Mouse (Mus musculus): ENCODE measurements around the gene Gm21954.

Gene Gm21954

GRCm38 (mm10) chr3:55462904-55463668, 8.9 kb downstream of the Gm21954 start:
- DNase-seq (ENCODE audit: extremely low spot score) = no peak

GRCm38 (mm10) chr3:55461685-55462655, 10.0 kb downstream of the Gm21954 start:
- DNase-seq (ENCODE audit: extremely low spot score) = peak; percentile 63

GRCm38 (mm10) chr3:55461092-55461491, 10.9 kb downstream of the Gm21954 start:
- no peak for DNase-seq (ENCODE audit: extremely low spot score)

GRCm38 (mm10) chr3:55452464-55452863, 19.5 kb downstream of the Gm21954 start:
- no peak for DNase-seq (ENCODE audit: extremely low spot score)

- no peak for DNase-seq (ENCODE audit: extremely low spot score)
Observed at GRCm38 (mm10) chr3:55451877-55452276, 20.1 kb downstream of the Gm21954 start.

GRCm38 (mm10) chr3:55451035-55451434, 21.0 kb downstream of the Gm21954 start:
- no peak for DNase-seq (ENCODE audit: extremely low spot score)

GRCm38 (mm10) chr3:55449148-55449547, 22.9 kb downstream of the Gm21954 start:
- no peak for DNase-seq (ENCODE audit: extremely low spot score)

GRCm38 (mm10) chr3:55447486-55448460, 24.2 kb downstream of the Gm21954 start:
- no peak for DNase-seq (ENCODE audit: extremely low spot score)

- no peak for DNase-seq (ENCODE audit: extremely low spot score)
Observed at GRCm38 (mm10) chr3:55446681-55447080, 25.3 kb downstream of the Gm21954 start.

- DNase-seq (ENCODE audit: extremely low spot score) = no peak
Observed at GRCm38 (mm10) chr3:55443725-55444124, 28.3 kb downstream of the Gm21954 start.

- no peak for DNase-seq (ENCODE audit: extremely low spot score)
Observed at GRCm38 (mm10) chr3:55443271-55443670, 28.7 kb downstream of the Gm21954 start.

- no peak for DNase-seq (ENCODE audit: extremely low spot score)
Observed at GRCm38 (mm10) chr3:55442012-55442645, 29.9 kb downstream of the Gm21954 start.

GRCm38 (mm10) chr3:55440342-55440741, 31.7 kb downstream of the Gm21954 start:
- no peak for DNase-seq (ENCODE audit: extremely low spot score)

- DNase-seq (ENCODE audit: extremely low spot score) = no peak
Observed at GRCm38 (mm10) chr3:55438824-55439446, 33.1 kb downstream of the Gm21954 start.

- DNase-seq (ENCODE audit: extremely low spot score) = no peak
Observed at GRCm38 (mm10) chr3:55434276-55434675, 37.7 kb downstream of the Gm21954 start.

- no peak for DNase-seq (ENCODE audit: extremely low spot score)
Observed at GRCm38 (mm10) chr3:55431223-55431622, 40.8 kb downstream of the Gm21954 start.

GRCm38 (mm10) chr3:55430022-55430549, 41.9 kb downstream of the Gm21954 start:
- no peak for DNase-seq (ENCODE audit: extremely low spot score)

GRCm38 (mm10) chr3:55423640-55424397, 48.2 kb downstream of the Gm21954 start:
- DNase-seq (ENCODE audit: extremely low spot score) = no peak

- DNase-seq (ENCODE audit: extremely low spot score) = no peak
Observed at GRCm38 (mm10) chr3:55420436-55421083, 51.5 kb downstream of the Gm21954 start.
